Comparison of ENCODE assay signal across 21 mouse cellular contexts in the genomic region with DNA sequence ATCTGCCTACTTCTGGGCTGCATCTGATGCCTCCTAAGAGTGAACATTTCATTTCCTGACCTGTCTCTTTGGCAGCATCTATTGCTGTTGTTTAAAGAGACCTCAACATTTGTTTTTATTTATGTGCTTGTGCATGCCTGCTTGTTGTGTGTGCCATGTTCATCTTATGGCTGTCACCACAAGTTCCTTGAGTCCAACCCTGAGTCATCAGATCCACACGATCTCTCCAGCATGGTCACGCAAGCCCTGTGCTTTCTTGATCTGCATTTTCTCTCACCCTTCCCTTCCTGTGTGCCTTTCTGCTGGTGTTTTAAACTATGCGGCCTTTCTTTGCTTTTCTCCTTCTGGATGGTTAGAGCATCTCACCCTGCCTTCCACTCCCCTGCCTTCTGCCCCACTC. TPM values are rescaled to one million over a fixed set of nuclear protein-coding genes. Genes with fewer than 3 reads are reported as not detected.
DNase-seq lines count a peak whose midpoint lies in the region; ATAC-seq and TF ChIP-seq lines count a peak whose summit lies in the region.
"Had no signal": no experiment of that assay in that cellular context is flagged by ENCODE, and none has a peak within 500 bp of the region (broad histone marks: within the 10 kb centered on the region; RNA-seq: fewer than 3 reads in every experiment).

No protein-coding gene starts in this region.

- peaks cover 96% of the 10 kb centered on the region for H3K4me1 ChIP-seq in liver, embryonic 12.5 days
- H3K4me1 ChIP-seq in liver, embryonic 11.5 days (replicated peaks; ENCODE audit: control insufficient read depth, insufficient read depth, low read length): peaks cover 80% of the 10 kb centered on the region
- H3K4me1 ChIP-seq in G1E (ENCODE audit: insufficient read depth, low read depth, low read length): peaks cover 90% of the 10 kb centered on the region
- peaks cover 10% of the 10 kb centered on the region; the same call in 1 of the 2 replicates for H3K4me1 ChIP-seq in stomach, postnatal 0 days (replicated peaks; ENCODE audit: control insufficient read depth, insufficient read depth)

- no peak for ATAC-seq in liver, embryonic 12.5 days
- no peak for ATAC-seq in liver, embryonic 11.5 days (replicated peaks; ENCODE audit: low FRiP score)
- no peak for ATAC-seq in G1E (ENCODE audit: extremely low read depth, insufficient number of reproducible peaks, low FRiP score, poor library complexity, severe bottlenecking)
- no peak for ATAC-seq in stomach, postnatal 0 days (ENCODE audit: low FRiP score, low TSS enrichment)
- ATAC-seq: forebrain, embryonic 16.5 days; hindbrain, postnatal 0 days had no signal

- TF ChIP-seq CTCF in G1E (IDR thresholded peaks at IDR 0.05; ENCODE audit: low read depth, low read length): no peak
- no peak for TF ChIP-seq CTCF in stomach, postnatal 0 days (IDR thresholded peaks at IDR 0.05; ENCODE audit: low read depth)

- WGBS in liver, embryonic 12.5 days (ENCODE audit: insufficient replicate concordance): 51% methylated on average over 3 of the region's 3 CpGs
- 65% methylated on average over 3 of the region's 3 CpGs for WGBS in liver, embryonic 11.5 days
- 50% methylated on average over 3 of the region's 3 CpGs for WGBS in stomach, postnatal 0 days

- no peak for DNase-seq in liver, embryonic 11.5 days (ENCODE audit: low spot score)
- DNase-seq in urinary bladder, postnatal 14 days (ENCODE audit: low spot score): peak; percentile 19
- DNase-seq in urinary bladder, postnatal 4 days (ENCODE audit: low spot score in 2 of 2): no peak
- DNase-seq in G1E (ENCODE audit: low spot score): no peak
- DNase-seq in stomach, postnatal 0 days (ENCODE audit: low spot score): no peak
- no peak for DNase-seq in kidney, adult 9 months
- DNase-seq: adrenal gland, adult 2 months; adrenal gland, postnatal 25 days; B cell, adult 2 months; cerebellum, adult 2 months; cerebellum, postnatal 10 days; gastrocnemius, postnatal 14 days; heart, postnatal 14 days had no signal

- no peak overlapping the region for H3ac ChIP-seq in myocyte (ENCODE audit: control insufficient read depth, insufficient read length)

- peaks cover 100% of the 10 kb centered on the region for H3K79me2 ChIP-seq in myocyte (ENCODE audit: control insufficient read depth, insufficient read depth)

- no peak for TF ChIP-seq EP300 in stomach, postnatal 0 days (optimal IDR thresholded peaks at IDR 0.05)

- H3K4me2 ChIP-seq in liver, embryonic 12.5 days: no peak overlapping the region
- H3K4me2 ChIP-seq in liver, embryonic 11.5 days: no peak overlapping the region
- peak overlapping the region; percentile 71 for H3K4me2 ChIP-seq in myocyte (ENCODE audit: low read depth)
- no peak overlapping the region for H3K4me2 ChIP-seq in stomach, postnatal 0 days (replicated peaks; ENCODE audit: low read depth)
- H3K4me2 ChIP-seq: embryonic facial prominence, embryonic 12.5 days; forebrain, embryonic 12.5 days; heart, embryonic 15.5 days; hindbrain, embryonic 13.5 days had no signal

- no peaks in the 10 kb centered on the region for H3K27me3 ChIP-seq in liver, embryonic 12.5 days (replicated peaks)
- no peaks in the 10 kb centered on the region for H3K27me3 ChIP-seq in liver, embryonic 11.5 days (replicated peaks; ENCODE audit: control insufficient read depth, insufficient read depth, low read length)
- H3K27me3 ChIP-seq in G1E (ENCODE audit: insufficient read depth, low read length): no peaks in the 10 kb centered on the region
- H3K27me3 ChIP-seq in myocyte (ENCODE audit: control insufficient read depth, insufficient read depth, insufficient read length): no peaks in the 10 kb centered on the region
- H3K27me3 ChIP-seq in stomach, postnatal 0 days (ENCODE audit: control insufficient read depth, insufficient read depth, low read length): no peaks in the 10 kb centered on the region
- H3K27me3 ChIP-seq: embryonic facial prominence, embryonic 12.5 days; forebrain, embryonic 12.5 days; heart, embryonic 15.5 days; hindbrain, embryonic 13.5 days had no signal

- H3K4me3 ChIP-seq in liver, embryonic 12.5 days: no peak overlapping the region
- no peak overlapping the region for H3K4me3 ChIP-seq in liver, embryonic 11.5 days (ENCODE audit: low read depth, low read length)
- H3K4me3 ChIP-seq in G1E (ENCODE audit: low read depth, low read length) (peak overlapping the region; percentile 30; the same call in 1 of the 2 replicates), myocyte (no peak overlapping the region)
- H3K4me3 ChIP-seq in stomach, postnatal 0 days (ENCODE audit: low read depth, low read length): no peak overlapping the region
- H3K4me3 ChIP-seq: embryonic facial prominence, embryonic 12.5 days; forebrain, embryonic 12.5 days; heart, embryonic 15.5 days; hindbrain, embryonic 13.5 days had no signal

- H3K27ac ChIP-seq in liver, embryonic 12.5 days: peak overlapping the region; percentile 39; the same call in 1 of the 2 replicates
- no peak overlapping the region for H3K27ac ChIP-seq in liver, embryonic 11.5 days (ENCODE audit: low read depth, low read length)
- no peak overlapping the region for H3K27ac ChIP-seq in stomach, postnatal 0 days (replicated peaks)
- H3K27ac ChIP-seq: embryonic facial prominence, embryonic 12.5 days; forebrain, embryonic 12.5 days; heart, embryonic 15.5 days; hindbrain, embryonic 13.5 days; hindbrain, postnatal 0 days had no signal

- peaks cover 5% of the 10 kb centered on the region; the same call in 1 of the 2 replicates for H3K36me3 ChIP-seq in liver, embryonic 12.5 days
- no peaks in the 10 kb centered on the region for H3K36me3 ChIP-seq in liver, embryonic 11.5 days (ENCODE audit: control insufficient read depth, insufficient read depth, low read length)
- H3K36me3 ChIP-seq in G1E (replicated peaks) (peaks cover 62% of the 10 kb centered on the region), myocyte (ENCODE audit: control insufficient read depth, insufficient read depth) (peaks cover 6% of the 10 kb centered on the region)
- no peaks in the 10 kb centered on the region for H3K36me3 ChIP-seq in stomach, postnatal 0 days (ENCODE audit: control insufficient read depth, insufficient read depth, low read length)
- H3K36me3 ChIP-seq: embryonic facial prominence, embryonic 12.5 days; forebrain, embryonic 12.5 days; heart, embryonic 15.5 days; hindbrain, embryonic 13.5 days had no signal

- H3K9me3 ChIP-seq in liver, embryonic 12.5 days (replicated peaks): no peaks in the 10 kb centered on the region
- no peaks in the 10 kb centered on the region for H3K9me3 ChIP-seq in liver, embryonic 11.5 days (ENCODE audit: control insufficient read depth, low read length)
- no peaks in the 10 kb centered on the region for H3K9me3 ChIP-seq in G1E (replicated peaks)
- no peaks in the 10 kb centered on the region for H3K9me3 ChIP-seq in stomach, postnatal 0 days (ENCODE audit: control insufficient read depth, low read length)
- H3K9me3 ChIP-seq: embryonic facial prominence, embryonic 12.5 days; forebrain, embryonic 12.5 days; heart, embryonic 15.5 days; hindbrain, embryonic 13.5 days had no signal

- no peak for TF ChIP-seq POLR2A in myocyte (IDR thresholded peaks at IDR 0.05; ENCODE audit: insufficient read length, low read depth)

- H3K9ac ChIP-seq in liver, embryonic 12.5 days: no peak overlapping the region; the same call in 1 of the 2 replicates
- H3K9ac ChIP-seq in liver, embryonic 11.5 days (ENCODE audit: low read depth, low read length): no peak overlapping the region
- no peak overlapping the region for H3K9ac ChIP-seq in stomach, postnatal 0 days (ENCODE audit: low read length)
- H3K9ac ChIP-seq: embryonic facial prominence, embryonic 12.5 days; forebrain, embryonic 12.5 days; heart, embryonic 15.5 days; hindbrain, embryonic 13.5 days had no signal

TF ChIP-seq in myocyte, 11 proteins besides CTCF, POLR2A, EP300 and RAD21:
- TF ChIP-seq POLR2AphosphoS2 (IDR thresholded peaks at IDR 0.05; ENCODE audit: insufficient read length, low read depth): peak; percentile 9
- no peak for TF ChIP-seq MAX (IDR thresholded peaks at IDR 0.05; ENCODE audit: low read depth)

RNA-seq across cellular contexts. Expression of a gene that starts 11.6 kb away (rescaled TPM):
- 14.2 and 14.4 TPM in 2 replicates for polyA plus RNA-seq in liver, embryonic 12.5 days (2016; fragmentation: Nextera tagmentation; extraction: Ambion mirVana)
- polyA plus RNA-seq in liver, embryonic 11.5 days (2014; fragmentation: Nextera tagmentation; extraction: Ambion mirVana): 25.9 and 26.1 TPM in 2 replicates
- total RNA-seq in G1E (2014; fragmentation: Nextera tagmentation) (622 and 664 TPM in 2 replicates), G1E (2017) (341 and 382 TPM in 2 replicates)
- polyA plus RNA-seq in G1E (2012) (142 and 168 TPM in 2 replicates), myocyte (2012; fragmentation: generic; extraction: Trizol) (24.0 TPM)
- 18.9 and 19.0 TPM in 2 replicates for polyA plus RNA-seq in stomach, postnatal 0 days (2015; fragmentation: Nextera tagmentation; extraction: Ambion mirVana)
